Mouse (Mus musculus): ENCODE results near the gene Gm21992.

DNA sequence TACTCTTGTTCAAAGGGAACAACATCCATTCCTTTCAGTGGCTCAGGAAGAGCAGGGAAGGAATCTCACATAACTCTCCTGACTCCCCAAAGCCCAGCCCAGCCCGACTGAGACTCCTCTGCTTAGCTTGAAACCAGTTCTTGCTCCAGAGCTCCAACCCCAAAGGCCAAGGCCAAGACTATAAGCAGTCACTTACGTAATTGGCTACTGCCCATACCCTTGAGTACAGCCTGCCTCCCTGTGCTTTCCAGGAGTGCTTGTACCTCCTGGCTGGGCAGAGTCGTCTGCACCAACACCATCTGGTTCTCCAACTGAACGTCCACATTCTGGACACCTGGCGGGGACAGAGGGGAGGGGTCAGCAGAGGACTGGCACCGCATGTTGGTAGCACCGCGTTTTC, 22.6 kb upstream of the Gm21992 start:
- no peak for TF ChIP-seq HCFC1 (IDR thresholded peaks at IDR 0.05; ENCODE audit: low read depth, low read length)
- no peak for TF ChIP-seq POLR2AphosphoS5 (IDR thresholded peaks at IDR 0.05; ENCODE audit: borderline replicate concordance, low read depth, low read length)
